Mouse (Mus musculus): ENCODE measurements at regions not wholly inside any gene's neighbourhood (a gene's known extent, or its start where the extent isn't known, plus 50 kb on each side); places are given as distances from the start of the nearest gene placed in this dataset.

DNA sequence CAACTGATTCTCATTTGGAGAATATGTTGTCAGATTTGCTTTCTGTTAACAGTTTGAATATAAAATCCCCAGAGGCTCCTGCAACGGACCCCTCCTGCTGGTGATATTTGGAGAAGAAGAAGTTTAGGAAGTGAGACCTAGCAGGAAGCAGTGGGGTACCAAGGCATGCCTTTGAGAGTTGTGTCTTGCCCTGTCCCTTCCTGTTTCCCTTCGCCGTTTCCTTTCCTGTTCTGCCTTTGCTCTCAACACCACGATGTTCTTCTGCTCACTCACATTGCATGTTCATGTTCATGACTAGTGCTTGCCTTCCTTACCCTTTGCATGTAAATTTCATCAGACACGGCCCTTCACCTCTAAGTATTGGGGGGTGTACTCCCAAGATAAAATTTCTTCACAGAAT, 254.0 kb downstream of the Tle4 start:
- no peak for DNase-seq (ENCODE audit: low read depth)

DNA sequence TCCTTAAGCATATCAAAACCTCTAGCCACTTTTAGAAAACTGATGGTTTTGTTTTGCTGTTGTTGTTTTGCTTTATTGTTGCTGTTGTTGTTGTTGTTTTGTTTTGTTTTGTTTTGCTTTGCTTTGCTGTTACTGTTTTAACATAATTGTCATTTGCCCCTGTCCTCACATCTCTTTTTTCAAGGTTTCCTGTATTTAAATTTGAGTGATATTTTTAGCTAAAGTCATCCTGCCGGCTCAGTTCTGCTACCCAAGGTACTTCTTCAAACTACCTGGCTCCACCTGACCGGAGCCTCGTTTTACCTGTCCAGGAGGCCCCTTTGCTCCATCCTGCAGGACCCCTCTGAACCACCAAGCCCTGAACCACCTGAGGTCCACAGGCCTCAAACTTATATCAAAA, 253.4 kb downstream of the Tle4 start:
- no peak for DNase-seq (ENCODE audit: low read depth)

DNA sequence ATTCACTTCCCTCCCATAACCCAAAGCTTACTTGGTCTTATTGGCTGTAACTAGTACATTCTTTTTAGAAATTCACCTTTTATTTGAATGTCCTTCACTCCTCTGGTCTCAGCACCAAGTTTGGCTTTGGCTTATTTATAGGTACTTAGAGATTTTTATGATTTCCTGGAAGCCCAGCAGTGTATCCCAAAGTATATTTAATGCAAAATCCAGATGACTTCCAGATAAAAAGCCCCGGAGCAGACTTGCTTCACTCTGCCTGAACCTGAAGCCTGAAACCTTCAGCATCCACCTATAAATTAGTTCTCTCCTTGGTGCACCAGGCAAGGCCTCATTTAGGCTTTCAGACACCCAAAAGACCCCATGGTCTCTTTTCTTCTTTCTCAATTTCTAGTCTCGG, 250.8 kb downstream of the Tle4 start:
- no peak for DNase-seq (ENCODE audit: low read depth)

DNA sequence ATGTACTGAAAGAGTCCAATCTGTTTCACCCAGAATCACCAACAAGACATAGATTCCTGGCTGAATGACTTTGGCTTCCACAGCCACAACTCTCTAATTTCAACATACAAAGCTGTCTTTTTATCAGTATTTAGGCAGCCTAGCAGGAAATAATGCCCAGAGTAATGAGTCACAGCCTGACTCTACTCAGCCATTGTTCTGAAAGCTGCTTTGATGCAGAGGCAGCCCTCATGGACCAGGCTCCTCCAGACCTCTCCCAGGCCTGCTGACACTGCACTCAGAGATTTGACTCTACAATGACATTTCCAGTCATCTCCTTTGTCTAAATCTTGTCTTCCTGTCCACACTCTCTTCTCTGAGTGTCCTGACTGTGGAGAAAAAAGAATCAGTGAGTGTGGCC, 250.4 kb downstream of the Tle4 start:
- DNase-seq (ENCODE audit: low read depth): no peak

DNA sequence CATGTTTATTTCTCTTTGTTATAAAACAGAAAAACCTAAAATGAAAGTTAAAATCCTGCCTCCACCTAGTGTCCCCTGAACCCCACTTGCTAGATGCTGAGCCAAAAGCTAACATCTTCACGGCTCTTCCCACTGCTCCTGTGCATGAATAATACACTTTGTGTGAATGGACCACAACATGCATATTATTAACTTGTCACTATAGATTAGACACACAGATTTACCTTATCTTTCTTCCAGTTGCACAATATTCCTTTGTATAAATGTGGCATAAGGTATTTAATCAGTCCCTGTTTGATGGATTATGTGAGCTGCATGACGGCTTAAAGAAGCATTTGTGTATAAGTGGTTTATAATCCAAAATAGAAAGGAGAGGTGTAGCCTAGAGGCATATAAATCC, 248.1 kb downstream of the Tle4 start:
- no peak for DNase-seq (ENCODE audit: low read depth)

DNA sequence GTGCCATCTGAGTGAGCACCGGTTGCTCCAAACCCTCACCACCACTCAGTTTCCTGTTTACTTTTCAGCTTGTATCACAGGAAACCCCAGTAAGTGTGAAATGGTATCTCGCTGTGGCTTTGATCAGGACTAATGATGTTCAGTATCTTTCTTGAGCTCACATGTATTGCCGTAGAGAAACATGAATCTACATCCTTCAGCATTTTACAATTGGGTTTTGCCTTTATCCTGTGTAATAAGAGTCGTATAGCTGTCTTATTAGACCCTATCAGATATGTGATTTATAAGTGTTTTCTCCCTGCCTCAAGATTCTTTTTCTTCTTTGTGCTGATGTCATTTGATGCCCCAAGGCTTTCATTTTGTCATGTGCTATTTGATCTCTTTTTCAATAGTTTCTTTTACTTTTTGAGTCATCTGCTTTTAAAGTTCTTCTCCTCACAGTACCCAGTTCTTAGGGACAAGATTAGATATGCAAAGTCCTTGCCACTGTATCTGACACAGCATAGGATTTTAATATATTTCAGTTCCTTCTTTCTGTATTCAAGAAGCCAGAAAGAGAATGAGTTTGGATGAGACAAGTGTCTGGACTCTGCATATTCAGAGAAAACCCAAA, 246.0 kb downstream of the Tle4 start:
- DNase-seq (ENCODE audit: low read depth): no peak

DNA sequence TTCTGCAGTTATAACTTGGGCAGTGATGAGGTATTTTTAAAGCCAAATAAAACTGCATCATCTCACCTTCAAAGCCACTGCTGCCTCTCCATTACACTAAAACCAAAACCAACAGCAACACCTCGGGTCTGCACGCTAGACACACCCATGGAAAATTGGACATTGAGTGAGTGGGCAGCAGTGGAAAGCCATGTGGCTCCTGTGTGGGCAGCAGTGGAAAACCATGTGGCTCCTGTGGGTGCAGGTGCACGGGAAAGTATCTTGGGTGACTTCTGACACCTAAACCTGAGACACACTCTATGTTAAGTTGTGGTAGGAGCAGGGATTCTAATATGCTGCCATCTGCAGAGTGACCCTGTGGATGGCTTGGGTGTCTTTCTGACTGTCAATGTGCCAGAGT, 245.3 kb downstream of the Tle4 start:
- no peak for DNase-seq (ENCODE audit: low read depth)

DNA sequence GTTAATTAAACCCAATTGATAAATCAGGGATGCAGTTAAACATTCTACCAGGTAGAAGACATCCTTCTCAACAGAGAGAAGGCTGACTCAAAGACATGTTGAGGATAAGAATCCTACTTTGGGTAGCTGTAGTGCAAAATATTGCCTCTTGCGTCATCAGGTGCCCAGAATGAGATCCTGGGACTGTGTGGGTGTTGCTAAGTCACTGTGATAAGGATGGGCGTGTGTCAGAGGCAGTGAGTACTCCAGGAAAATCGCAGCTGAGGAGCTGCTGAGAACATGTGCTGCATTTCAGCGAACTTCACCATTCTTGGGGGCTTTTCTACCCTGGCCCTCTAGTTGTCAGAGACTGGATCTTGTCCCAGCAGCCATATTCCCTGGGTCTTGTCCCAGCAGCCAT, 244.7 kb downstream of the Tle4 start:
- no peak for DNase-seq (ENCODE audit: low read depth)

DNA sequence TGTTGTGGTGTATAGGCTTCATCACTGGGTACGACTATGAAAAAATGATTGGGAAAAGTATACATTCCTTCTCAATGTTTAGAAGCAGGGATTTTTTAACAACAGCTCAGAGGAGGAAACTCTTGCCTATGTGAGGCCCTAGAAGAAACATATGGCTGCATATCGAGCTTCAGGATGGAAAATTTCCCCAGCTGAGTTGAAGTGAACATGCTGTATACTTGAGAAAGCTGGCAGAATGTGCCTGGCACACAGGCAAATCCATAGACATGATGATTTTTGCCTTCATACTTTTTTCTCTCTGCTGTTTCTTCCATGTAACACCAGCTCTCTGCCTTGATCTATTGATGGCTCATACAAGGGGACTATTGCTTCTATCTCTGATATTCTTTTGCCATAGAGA, 242.7 kb downstream of the Tle4 start:
- DNase-seq (ENCODE audit: low read depth): no peak

DNA sequence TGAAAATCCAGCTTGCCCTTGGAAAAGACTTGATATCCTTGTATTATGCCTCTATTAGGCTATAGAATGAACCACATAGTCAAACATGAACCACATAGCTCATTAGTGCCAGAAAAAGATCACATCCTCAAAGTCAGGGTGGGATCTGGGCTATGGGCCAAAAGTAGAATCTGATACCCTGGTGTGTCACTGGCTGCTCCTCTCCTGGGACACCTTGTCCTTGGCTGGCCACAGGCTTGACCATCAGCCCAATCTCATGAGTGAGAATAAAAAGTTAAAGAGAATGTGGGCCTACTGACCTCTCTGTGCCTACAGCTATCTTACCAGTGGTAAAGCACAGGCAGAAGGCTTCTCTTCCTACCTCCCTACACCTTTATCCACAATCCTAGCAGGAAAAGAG, 241.9 kb downstream of the Tle4 start:
- no peak for DNase-seq (ENCODE audit: low read depth)

DNA sequence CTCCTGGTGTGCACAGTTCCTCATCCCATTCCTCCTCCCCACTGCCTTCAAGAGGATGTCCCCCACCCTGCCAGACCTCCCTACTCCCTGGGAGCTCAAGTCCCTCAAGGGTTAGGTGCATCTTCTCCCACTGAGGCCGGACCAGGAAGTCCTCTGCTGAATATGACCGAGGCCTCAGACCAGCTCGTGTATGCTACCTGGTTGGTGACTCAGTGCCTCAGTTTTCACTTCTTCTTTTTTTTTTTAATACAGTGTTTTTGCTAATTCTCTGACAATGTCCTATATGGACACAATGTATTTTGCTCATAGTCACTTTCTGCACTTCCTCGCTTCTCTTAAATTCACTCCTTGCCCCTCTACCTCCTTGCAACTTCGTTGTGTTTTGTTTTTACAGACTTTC, 237.2 kb downstream of the Tle4 start:
- no peak for DNase-seq (ENCODE audit: low read depth)

DNA sequence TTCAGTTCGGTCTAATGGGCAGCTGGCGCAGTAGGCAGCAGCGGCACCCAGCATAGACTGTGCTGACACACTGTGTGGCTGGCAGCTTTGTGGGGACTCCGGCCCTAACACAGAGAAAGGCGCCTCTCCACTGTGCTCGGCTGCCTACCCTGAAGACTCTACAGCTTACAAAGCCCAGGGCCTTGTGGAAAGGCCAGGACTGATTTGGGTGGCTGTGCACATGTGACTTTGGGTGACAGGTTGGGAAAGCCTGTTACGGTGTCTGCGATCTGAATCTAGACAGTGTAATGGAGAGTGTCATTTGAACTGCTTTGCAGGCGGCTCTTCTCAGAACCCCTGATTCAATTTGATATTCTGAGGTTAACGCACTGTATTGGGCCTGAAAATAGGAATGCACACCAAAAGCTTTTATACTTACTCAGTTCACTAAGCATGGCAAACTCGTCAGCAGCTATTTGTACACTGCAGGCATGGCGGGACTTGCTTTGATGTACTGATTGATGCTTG, 228.7 kb downstream of the Tle4 start:
- DNase-seq (ENCODE audit: low read depth): no peak

DNA sequence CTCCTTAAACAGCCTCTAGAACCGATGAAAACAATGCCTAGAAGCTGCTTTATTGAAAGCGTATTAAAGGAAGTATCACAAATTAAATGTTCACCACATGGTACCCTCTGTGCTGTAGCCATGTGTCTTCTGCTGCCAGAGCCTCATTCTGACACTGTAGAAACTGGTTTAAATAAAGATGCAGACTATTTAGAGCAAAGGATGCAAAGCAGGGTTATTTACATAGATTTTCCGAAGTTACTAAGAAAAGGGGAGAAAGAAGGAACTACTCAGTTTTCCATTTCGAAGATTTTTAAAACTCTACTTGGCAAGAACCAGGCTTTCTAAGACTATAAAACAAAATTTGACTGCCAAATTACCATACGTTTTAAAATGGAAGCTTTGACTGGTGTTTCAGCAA, 226.5 kb downstream of the Tle4 start:
- DNase-seq (ENCODE audit: low read depth): no peak

DNA sequence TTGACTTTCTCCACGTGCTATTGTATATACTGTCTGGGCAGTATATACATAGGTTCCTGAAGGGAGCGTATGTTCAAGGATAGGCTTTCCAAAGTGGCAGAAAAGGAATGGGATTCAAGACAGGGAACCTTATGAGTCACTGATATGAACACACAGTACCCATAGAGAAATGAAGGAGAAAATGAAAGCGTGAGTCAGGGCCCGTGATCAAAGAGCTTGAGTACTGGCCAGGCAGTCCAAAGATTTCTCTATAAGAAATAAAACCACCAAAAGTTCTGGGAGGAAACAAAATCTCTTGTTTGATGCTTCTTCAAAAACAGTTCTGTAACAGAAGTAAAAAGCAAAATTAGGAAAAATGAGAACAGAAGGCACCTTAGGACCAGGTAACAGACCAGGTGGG, 223.9 kb downstream of the Tle4 start:
- DNase-seq (ENCODE audit: low read depth): peak; percentile 15

DNA sequence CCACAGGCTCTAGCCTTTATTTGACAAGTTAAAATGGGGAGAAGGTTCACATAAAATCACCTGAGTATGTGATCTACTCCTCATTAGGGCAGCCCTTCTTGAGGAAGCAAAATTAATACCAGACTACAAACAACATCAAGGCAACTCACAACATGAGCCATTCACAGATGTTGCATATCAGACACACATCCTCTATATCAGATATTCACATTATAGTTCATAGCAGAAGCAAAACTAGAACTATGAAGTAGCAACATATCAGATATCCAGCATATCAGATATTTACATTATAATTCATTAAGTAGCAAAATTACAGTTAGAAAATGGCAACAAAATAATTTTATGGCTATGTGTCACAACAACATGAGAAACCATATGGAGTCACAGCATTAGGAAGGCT, 217.0 kb downstream of the Tle4 start:
- DNase-seq (ENCODE audit: low read depth): no peak

DNA sequence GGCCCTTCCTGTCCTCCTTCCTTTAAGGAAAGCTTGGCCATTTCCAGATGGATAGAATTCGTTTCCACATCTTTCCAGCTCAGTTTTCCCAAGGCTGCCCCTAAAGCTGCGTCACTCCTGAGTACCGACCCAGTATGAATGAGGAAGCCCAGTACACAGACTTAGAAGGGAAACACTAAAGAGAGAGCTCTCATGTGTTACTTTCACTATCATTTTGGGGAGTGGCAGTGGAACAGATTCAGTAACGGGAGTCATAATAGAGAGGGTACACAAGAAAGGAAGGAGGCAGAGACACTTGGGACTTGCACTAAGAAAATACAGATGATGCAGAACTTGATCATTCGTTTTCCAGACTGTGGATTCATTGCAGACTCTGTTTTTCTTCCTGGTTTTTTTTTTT, 210.1 kb downstream of the Tle4 start:
- DNase-seq (ENCODE audit: low read depth): peak; percentile 3

DNA sequence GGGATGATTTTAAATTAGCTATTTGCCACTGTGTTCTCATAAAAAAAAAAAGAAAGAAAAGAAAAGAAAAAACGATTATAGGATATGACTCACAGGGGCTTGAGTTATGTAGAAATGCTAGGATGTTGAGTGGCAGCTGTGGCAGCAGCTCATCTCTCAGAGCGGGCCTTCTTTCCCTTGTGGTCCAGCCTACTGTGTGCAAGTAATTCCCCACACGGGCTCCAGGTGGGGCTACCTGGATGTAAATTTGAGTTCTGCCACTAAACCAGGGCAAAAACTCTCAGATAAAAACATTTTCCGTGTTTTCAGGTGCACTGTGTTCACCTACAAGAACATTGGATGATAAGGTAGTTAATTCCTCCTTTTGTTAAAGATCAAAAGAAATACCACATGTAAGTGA, 209.3 kb downstream of the Tle4 start:
- peak; percentile 51 for DNase-seq (ENCODE audit: low read depth)

DNA sequence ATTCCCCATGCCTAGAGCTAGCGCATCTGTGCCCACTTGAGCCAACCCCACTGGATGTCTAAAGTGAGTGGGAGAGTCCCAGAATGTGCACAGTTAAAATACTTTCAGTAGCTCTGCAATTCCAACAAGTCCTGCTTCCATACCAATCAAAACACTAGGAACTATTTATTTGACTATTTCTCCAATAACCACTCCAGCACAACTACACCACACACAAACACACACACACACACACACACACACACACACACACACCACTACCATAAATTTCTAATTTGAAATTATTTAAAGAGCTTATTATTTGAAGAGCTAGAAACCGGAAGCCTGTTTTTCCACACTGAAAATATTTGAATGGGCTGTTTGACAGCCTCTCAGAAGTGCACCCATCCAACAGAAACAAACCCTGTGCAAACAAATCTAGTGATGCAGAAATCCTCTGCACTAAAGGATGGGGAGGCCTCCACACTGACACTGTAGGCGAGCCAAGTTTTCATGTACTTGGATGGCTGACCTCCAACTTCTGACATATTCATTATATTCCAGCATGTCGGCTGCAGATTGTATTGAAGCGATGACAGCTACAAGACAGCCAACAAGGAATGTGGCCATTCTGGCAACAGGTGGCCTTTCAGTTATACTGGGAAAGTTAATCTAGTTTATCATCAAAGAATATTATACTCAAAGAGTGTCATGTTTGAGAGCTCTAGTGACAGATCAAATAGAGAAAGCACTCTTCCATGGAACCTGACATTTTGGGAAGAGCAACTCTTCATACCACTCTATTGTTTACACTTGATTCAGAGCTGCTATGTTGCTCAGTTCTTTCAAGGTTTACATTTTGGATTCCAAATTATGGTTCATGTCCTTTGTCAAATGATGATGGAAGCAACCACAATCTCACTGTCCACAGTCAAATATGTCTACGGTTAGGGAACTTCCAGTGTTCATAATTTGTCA, 207.7 kb downstream of the Tle4 start:
- DNase-seq (ENCODE audit: low read depth): peak; percentile 49

DNA sequence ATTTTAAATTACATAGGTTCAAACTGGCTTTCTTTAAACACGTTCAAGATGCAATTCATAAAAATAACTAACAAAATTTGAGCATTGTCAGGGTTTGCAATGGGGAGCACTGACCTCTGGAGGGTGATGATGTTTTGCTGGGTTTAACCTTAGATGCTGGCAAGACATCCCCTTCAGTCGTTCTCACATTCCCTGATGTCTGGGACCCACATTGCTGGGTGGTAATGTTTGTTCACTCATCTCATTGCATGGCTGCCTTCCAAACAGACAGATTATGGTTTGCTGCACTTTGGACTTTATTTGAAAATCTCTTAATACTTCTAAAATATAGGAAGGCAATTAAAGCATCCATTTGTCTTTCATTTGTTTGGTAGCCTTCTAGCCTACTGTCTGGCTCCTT, 206.9 kb downstream of the Tle4 start:
- DNase-seq (ENCODE audit: low read depth): no peak
